Mouse (Mus musculus): Measurements from ENCODE around the gene Camsap2.

- no peak for TF ChIP-seq CTCF (IDR thresholded peaks at IDR 0.05)
- TF ChIP-seq EP300 (IDR thresholded peaks at IDR 0.05), result no peak
These were observed 2.2 kb downstream of the Camsap2 start for GRCm38 (mm10) chr1:136343727-136344126.
